Mouse (Mus musculus) CH12.LX (cell line): ENCODE measurements around the gene Carmil1. TPM values are rescaled to one million over a fixed set of nuclear protein-coding genes. Genes with fewer than 3 reads are reported as not detected.

Experiments
- DNase-seq: peaks from one replicate; pipeline ENCODE4 v3.0.0-alpha.2; 2013; ENCODE audit errors: extremely low read depth
- H3K27ac ChIP-seq: 2 replicates; pipeline ENCODE4 v1.5.1; 2012; ENCODE audit warnings: low read depth, mild to moderate bottlenecking, control low read depth, moderate library complexity; ENCODE audit not compliant: insufficient read depth
- H3K27me3 ChIP-seq: replicated peaks from 2 replicates; pipeline ENCODE3; 2012; ENCODE audit warnings: inconsistent platforms
- H3K36me3 ChIP-seq, 2 experiments: replicated peaks in 1 of 2; 2 replicates each; pipeline versions ENCODE3 to v1.6.1; 2012; ENCODE audit warnings: inconsistent platforms in 1 of 2, low read length in 1 of 2, mild to moderate bottlenecking in 1 of 2, mixed read lengths in 1 of 2, moderate library complexity in 1 of 2; ENCODE audit not compliant: control insufficient read depth in 1 of 2, insufficient read depth in 1 of 2
- H3K4me1 ChIP-seq, 2 experiments: 2 replicates each; pipeline ENCODE4 v1.6.1; 2012; ENCODE audit warnings: inconsistent platforms in 1 of 2, moderate library complexity in 1 of 2; ENCODE audit not compliant: insufficient read depth in 2 of 2, control insufficient read depth in 1 of 2
- H3K4me2 ChIP-seq: 2 replicates; pipeline ENCODE4 v1.6.1; 2012; ENCODE audit warnings: low read depth, mild to moderate bottlenecking, control low read depth; ENCODE audit not compliant: poor library complexity, insufficient read depth, severe bottlenecking
- H3K4me3 ChIP-seq, 3 experiments: fragments of 150-350 bp in 1 of 3; sonication (generic) in 1 of 3; replicated peaks in 1 of 3; 2 replicates each; pipeline versions ENCODE3 to v1.5.1; 2011 to 2012; ENCODE audit warnings: low read depth in 2 of 3, low read length in 2 of 3, mild to moderate bottlenecking in 2 of 3, moderate library complexity in 2 of 3, control low read depth in 1 of 3, improper control_type of control experiment in 1 of 3, inconsistent platforms in 1 of 3, mixed read lengths in 1 of 3; ENCODE audit not compliant: poor library complexity in 1 of 3
- H3K79me2 ChIP-seq: replicated peaks from 2 replicates; pipeline ENCODE4 v1.6.1; 2012; ENCODE audit warnings: mild to moderate bottlenecking, moderate library complexity; ENCODE audit not compliant: control insufficient read depth, poor library complexity, insufficient read depth, severe bottlenecking; ENCODE audit errors: extremely low read depth
- H3K9ac ChIP-seq: 2 replicates; pipeline ENCODE4 v1.6.1; 2012; ENCODE audit warnings: low read depth, mild to moderate bottlenecking, control low read depth, moderate library complexity; ENCODE audit not compliant: insufficient read depth
- H3K9me3 ChIP-seq: replicated peaks from 2 replicates; pipeline ENCODE3; 2012; ENCODE audit warnings: low read length, inconsistent platforms, mixed read lengths
- BHLHE40 ChIP-seq: IDR thresholded peaks from 2 replicates; pipeline ENCODE4 v1.6.1; 2011; ENCODE audit warnings: mild to moderate bottlenecking, low read depth, low read length, improper control_type of control experiment
- E2F4 ChIP-seq: IDR thresholded peaks from 2 replicates; pipeline ENCODE4 v1.6.1; 2011; ENCODE audit warnings: low read depth, low read length, improper control_type of control experiment; ENCODE audit not compliant: insufficient replicate concordance
- ELF1 ChIP-seq: IDR thresholded peaks from 2 replicates; pipeline ENCODE4 v1.6.1; 2014; ENCODE audit warnings: low read depth, mild to moderate bottlenecking, inconsistent platforms, low read length, improper control_type of control experiment
- ETS1 ChIP-seq: conservative IDR thresholded peaks from 2 replicates; pipeline ENCODE4 v1.6.1; 2012; ENCODE audit warnings: low read depth, mild to moderate bottlenecking, inconsistent platforms, low read length, improper control_type of control experiment, moderate library complexity
- HCFC1 ChIP-seq: IDR thresholded peaks from 2 replicates; pipeline ENCODE4 v1.6.1; 2012; ENCODE audit warnings: low read depth, mild to moderate bottlenecking, inconsistent platforms, low read length, improper control_type of control experiment
- IRF4 ChIP-seq: IDR thresholded peaks from 2 replicates; pipeline ENCODE4 v1.6.1; 2014; ENCODE audit warnings: low read depth, mild to moderate bottlenecking, inconsistent platforms, low read length, improper control_type of control experiment
- JUN ChIP-seq: IDR thresholded peaks from 2 replicates; pipeline ENCODE4 v1.6.1; 2011; ENCODE audit warnings: low read depth, mild to moderate bottlenecking, low read length, improper control_type of control experiment, moderate library complexity; ENCODE audit not compliant: insufficient read depth
- JUND ChIP-seq: conservative IDR thresholded peaks from 2 replicates; pipeline ENCODE4 v1.6.1; 2011; ENCODE audit warnings: low read depth, low read length, improper control_type of control experiment
- KAT2A ChIP-seq: IDR thresholded peaks from 2 replicates; pipeline ENCODE4 v1.6.1; 2012; ENCODE audit warnings: low read length, improper control_type of control experiment, inconsistent platforms; ENCODE audit not compliant: insufficient replicate concordance
- MAFK ChIP-seq: IDR thresholded peaks from 2 replicates; pipeline ENCODE4 v1.6.1; 2011; ENCODE audit warnings: low read length, improper control_type of control experiment; ENCODE audit not compliant: insufficient replicate concordance
- MEF2A ChIP-seq: IDR thresholded peaks from 2 replicates; pipeline ENCODE4 v1.6.1; 2014; ENCODE audit warnings: low read depth, mild to moderate bottlenecking, inconsistent platforms, low read length, improper control_type of control experiment, borderline replicate concordance
- MXI1 ChIP-seq: IDR thresholded peaks from 2 replicates; pipeline ENCODE4 v1.6.1; 2011; ENCODE audit warnings: mild to moderate bottlenecking, low read depth, low read length, improper control_type of control experiment
- MYC ChIP-seq: IDR thresholded peaks from 2 replicates; pipeline ENCODE4 v1.6.1; 2011; ENCODE audit warnings: low read depth, mild to moderate bottlenecking, improper control_type of control experiment, low read length
- NRF1 ChIP-seq: IDR thresholded peaks from 2 replicates; pipeline ENCODE4 v1.6.1; 2014; ENCODE audit warnings: low read depth, mild to moderate bottlenecking, inconsistent platforms, low read length, improper control_type of control experiment, moderate library complexity
- POLR2A ChIP-seq: IDR thresholded peaks from 2 replicates; pipeline ENCODE4 v1.6.1; 2011; ENCODE audit warnings: low read depth, mild to moderate bottlenecking, improper control_type of control experiment, low read length
- POLR2AphosphoS2 ChIP-seq: IDR thresholded peaks from 2 replicates; pipeline ENCODE4 v1.6.1; 2011; ENCODE audit warnings: low read depth, low read length, improper control_type of control experiment
- RAD21 ChIP-seq: IDR thresholded peaks from 2 replicates; pipeline ENCODE4 v1.6.1; 2011; ENCODE audit warnings: low read depth, mild to moderate bottlenecking, low read length, improper control_type of control experiment, moderate library complexity
- RCOR1 ChIP-seq: conservative IDR thresholded peaks from 2 replicates; pipeline ENCODE4 v1.6.1; 2012; ENCODE audit warnings: low read depth, mild to moderate bottlenecking, inconsistent platforms, low read length, improper control_type of control experiment
- SIN3A ChIP-seq: IDR thresholded peaks from 2 replicates; pipeline ENCODE4 v1.6.1; 2012; ENCODE audit warnings: low read length, improper control_type of control experiment, inconsistent platforms
- TBP ChIP-seq: conservative IDR thresholded peaks from 2 replicates; pipeline ENCODE4 v1.6.1; 2011; ENCODE audit warnings: low read depth, low read length, improper control_type of control experiment
- TCF12 ChIP-seq: IDR thresholded peaks from 2 replicates; pipeline ENCODE4 v1.6.1; 2014; ENCODE audit warnings: low read depth, mild to moderate bottlenecking, inconsistent platforms, low read length, improper control_type of control experiment
- UBTF ChIP-seq: IDR thresholded peaks from 2 replicates; pipeline ENCODE4 v1.6.1; 2012; ENCODE audit warnings: low read depth, mild to moderate bottlenecking, inconsistent platforms, low read length, improper control_type of control experiment, moderate library complexity
- ZKSCAN1 ChIP-seq: IDR thresholded peaks from 2 replicates; pipeline ENCODE4 v1.6.1; 2012; ENCODE audit warnings: low read depth, inconsistent platforms, low read length, improper control_type of control experiment, borderline replicate concordance
- ZMIZ1 ChIP-seq: IDR thresholded peaks from 2 replicates; pipeline ENCODE4 v1.6.1; 2012; ENCODE audit warnings: low read depth, mild to moderate bottlenecking, inconsistent platforms, low read length, improper control_type of control experiment
- ZNF384 ChIP-seq: IDR thresholded peaks from 2 replicates; pipeline ENCODE4 v1.6.1; 2012; ENCODE audit warnings: low read depth, low read length, improper control_type of control experiment, inconsistent platforms
- dilution Hi-C: fragments of 300-500 bp; cut with MboI; formaldehyde crosslinking; loops from 2 replicates; pipeline ENCODE4 v1.14.3; 2020; ENCODE audit warnings: low sequenced_read_pairs; ENCODE audit not compliant: extremely low pct_unique_long_range_greater_than_20kb, extremely low pct_ligation_motif_present
- in situ Hi-C: fragments of 300-500 bp; cut with MboI; formaldehyde crosslinking; loops from 3 replicates; pipeline ENCODE4 v1.14.3; 2019; ENCODE audit warnings: low sequenced_read_pairs, low pct_ligation_motif_present, low pct_unique_long_range_greater_than_20kb, mixed read lengths
- polyA plus RNA-seq: library from polyadenylated mRNA; unstranded; fragments of >175 nt; gene quantifications from 2 replicates; pipeline ENCODE4 v1.2.1, GENCODE M21; 2012; ENCODE audit warnings: low read depth; ENCODE audit not compliant: insufficient read length
- total RNA-seq, 2 experiments: library from RNA; depleted of rRNA; stranded (reverse); fragments of 300-350 nt in 1 of 2; fragments of >200 nt in 1 of 2; gene quantifications; 2 replicates each; pipeline ENCODE4 v1.2.3; 2012 to 2014

Gene Carmil1
- total and polyA plus RNA-seq, 3 experiments: 1.1 to 9.4 (median 7.2) TPM

- in situ Hi-C loops: no loop called here
Observed at GRCm38 (mm10) chr13:24198396-24198924, 82.1 kb downstream of the Carmil1 start.

GRCm38 (mm10) chr13:24195371-24195770, 85.2 kb downstream of the Carmil1 start:
- no peak for DNase-seq
- Histone ChIP-seq H3K27ac (no peak overlapping the region), H3K4me2 (no peak overlapping the region), H3K79me2 (no peaks in the 10 kb centered on the region), H3K9ac (no peak overlapping the region), H3K4me3 (no peak overlapping the region), H3K4me1 (peaks cover 0 to 51% of the 10 kb centered on the region in 2 experiments; a peak in 2 of 4 replicates), H3K27me3 (no peaks in the 10 kb centered on the region), H3K9me3 (peaks cover 8% of the 10 kb centered on the region), H3K36me3 (no peaks in the 10 kb centered on the region)
- TF ChIP-seq POLR2A (no peak), MEF2A (no peak), JUN (no peak), TBP (no peak), RAD21 (no peak), ZKSCAN1 (no peak), ELF1 (no peak), NRF1 (no peak), KAT2A (no peak), MYC (no peak), HCFC1 (no peak), RCOR1 (no peak), ZNF384 (no peak), MAFK (no peak), BHLHE40 (no peak), IRF4 (no peak)
- dilution Hi-C loops (no loop called here), in situ Hi-C loops (no loop called here)

More at GRCm38 (mm10) chr13:24198396-24198924, 82.1 kb downstream of the Carmil1 start:
- H3K4me1 ChIP-seq: peaks cover 0 to 70% of the 10 kb centered on the region in 2 experiments; a peak in 2 of 4 replicates
- TF ChIP-seq UBTF: no peak
- TF ChIP-seq SIN3A: no peak
- TF ChIP-seq ELF1: no peak
- TF ChIP-seq ZNF384: no peak
- no peak for TF ChIP-seq ETS1
- no peak for TF ChIP-seq TCF12
- TF ChIP-seq MXI1: no peak
- TF ChIP-seq E2F4: no peak
- no peak for TF ChIP-seq IRF4
- TF ChIP-seq MEF2A: no peak
- TF ChIP-seq JUND: no peak
- no peak for TF ChIP-seq MAFK
- no peak for TF ChIP-seq POLR2AphosphoS2
- no peak for TF ChIP-seq ZMIZ1
- no peak overlapping the region for H3K9ac ChIP-seq
- H3K36me3 ChIP-seq: peaks cover 0 to 2% of the 10 kb centered on the region in 2 experiments
- H3K4me3 ChIP-seq: no peak overlapping the region
- no peak overlapping the region for H3K4me2 ChIP-seq
- no peak overlapping the region for H3K27ac ChIP-seq
- H3K9me3 ChIP-seq: peaks cover 6% of the 10 kb centered on the region
- H3K27me3 ChIP-seq: no peaks in the 10 kb centered on the region
- dilution Hi-C loops: no loop called here
- DNase-seq: no peak
- H3K79me2 ChIP-seq: no peaks in the 10 kb centered on the region
